Mouse (Mus musculus) forebrain, embryonic 16.5 days (tissue): ENCODE measurements around the gene Vma21. TPM values are rescaled to one million over a fixed set of nuclear protein-coding genes. Genes with fewer than 3 reads are reported as not detected.

ENCODE experiments used
- ATAC-seq: fragments of 200-750 bp; cut with Nextera tagmentation; 2 replicates; pipeline ENCODE4 v1.8.0; 2017; ENCODE audit warnings: mild to moderate bottlenecking, moderate library complexity
- H3K27ac ChIP-seq: fragments of 300-500 bp; sonication (generic); 2 replicates; pipeline ENCODE4 v1.5.1; 2014; ENCODE audit warnings: low read length, control low read depth
- H3K27me3 ChIP-seq: fragments of 300-500 bp; sonication (generic); replicated peaks from 2 replicates; pipeline ENCODE4 v1.6.1; 2014; ENCODE audit warnings: low read length; ENCODE audit not compliant: control insufficient read depth, insufficient read depth
- H3K36me3 ChIP-seq: fragments of 300-500 bp; sonication (generic); 2 replicates; pipeline ENCODE4 v1.6.1; 2014; ENCODE audit not compliant: control insufficient read depth, insufficient read depth
- H3K4me1 ChIP-seq: fragments of 300-500 bp; sonication (generic); replicated peaks from 2 replicates; pipeline ENCODE4 v1.6.1; 2014; ENCODE audit warnings: low read length; ENCODE audit not compliant: control insufficient read depth, insufficient read depth
- H3K4me2 ChIP-seq: fragments of 300-500 bp; sonication (generic); 2 replicates; pipeline ENCODE4 v1.6.1; 2014; ENCODE audit warnings: mild to moderate bottlenecking, low read length, control low read depth
- H3K4me3 ChIP-seq: fragments of 300-500 bp; sonication (generic); replicated peaks from 2 replicates; pipeline ENCODE4 v1.5.1; 2014; ENCODE audit warnings: mild to moderate bottlenecking, low read length, control low read depth
- H3K9ac ChIP-seq: fragments of 300-500 bp; sonication (generic); replicated peaks from 2 replicates; pipeline ENCODE4 v1.6.1; 2014; ENCODE audit warnings: low read depth, low read length, control low read depth
- H3K9me3 ChIP-seq: fragments of 300-500 bp; sonication (generic); 2 replicates; pipeline ENCODE4 v1.6.1; 2016; ENCODE audit warnings: low read length; ENCODE audit not compliant: control insufficient read depth
- WGBS: fragments of 180-500 bp; shearing (Covaris S2); extraction: QIAGEN DNeasy Blood & Tissue Kit; methylation state at CpG from one replicate; pipeline ENCODE4 v1.1.7; 2014; 5-methylcytosine and 5-hydroxymethylcytosine counted together
- polyA plus RNA-seq: library from polyadenylated mRNA; unstranded; fragments of >200 nt; fragmentation: Nextera tagmentation; extraction: Ambion mirVana; gene quantifications from 2 replicates; pipeline ENCODE4 v1.2.1, GENCODE M21; 2015

Gene Vma21
- polyA plus RNA-seq: 51.2 and 54.8 TPM in 2 replicates

DNA sequence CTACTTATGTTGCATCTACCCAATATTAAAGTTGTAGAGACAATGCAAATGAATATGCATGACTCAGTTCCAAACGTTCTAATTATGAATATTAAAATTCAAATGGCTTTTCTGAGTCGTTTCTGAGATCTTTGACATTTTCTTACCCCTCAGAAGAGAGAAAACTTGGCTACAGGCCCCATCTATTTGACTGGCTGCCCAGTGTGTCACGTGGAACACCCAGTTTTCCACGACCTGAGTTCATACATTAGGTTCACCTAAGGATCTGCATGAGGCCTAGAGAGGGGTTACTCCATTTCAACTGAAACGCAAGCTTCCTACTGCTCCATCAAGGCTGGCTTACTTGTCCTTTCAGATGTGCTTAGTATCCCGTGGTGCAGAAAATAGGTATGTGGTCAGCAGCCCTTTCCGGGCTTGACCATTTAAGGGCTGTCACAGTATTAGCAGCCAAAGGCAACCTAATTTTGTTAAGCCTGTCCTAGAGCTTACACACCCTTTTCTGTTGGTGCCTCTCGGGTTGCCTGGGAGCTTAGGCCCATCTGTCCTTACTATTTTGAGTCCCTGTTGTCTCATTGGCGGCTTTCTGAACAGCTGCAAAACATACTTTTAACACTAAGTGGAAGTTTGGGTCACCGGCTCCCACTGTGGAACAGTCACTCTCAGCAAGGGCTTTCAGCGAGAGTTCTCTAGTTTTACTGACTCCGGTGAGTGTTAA, at the start of gene Vma21:
Gene Vma21 (plus strand): TSS at position 294 of the 715 bp plus-strand sequence.
- Histone ChIP-seq H3K9me3 (no peaks in the 10 kb centered on the region), H3K9ac (peak within 1 kb of the TSS; percentile 70), H3K4me2 (peak within 1 kb of the TSS; percentile 58), H3K4me1 (peaks cover 4% of the 10 kb centered on the region; the same call in 1 of the 2 replicates), H3K27ac (peak within 1 kb of the TSS; percentile 80), H3K36me3 (no peaks in the 10 kb centered on the region), H3K4me3 (peak within 1 kb of the TSS; percentile 67), H3K27me3 (no peaks in the 10 kb centered on the region)
- ATAC-seq: no peak
- 28% methylated on average over 12 of the region's 12 CpGs for WGBS

- Histone ChIP-seq H3K4me3 (no peak overlapping the region), H3K27ac (no peak overlapping the region), H3K27me3 (no peaks in the 10 kb centered on the region), H3K4me2 (no peak overlapping the region), H3K9me3 (no peaks in the 10 kb centered on the region), H3K36me3 (no peaks in the 10 kb centered on the region), H3K9ac (no peak overlapping the region), H3K4me1 (no peaks in the 10 kb centered on the region)
- 56% methylated on average over 1 of the region's 1 CpGs for WGBS
- no peak for ATAC-seq
Observed at GRCm38 (mm10) chrX:71767909-71768308, 47.8 kb upstream of the Vma21 start.

GRCm38 (mm10) chrX:71791106-71791505, 24.6 kb upstream of the Vma21 start:
- Histone ChIP-seq H3K9me3 (no peaks in the 10 kb centered on the region), H3K27ac (no peak overlapping the region), H3K36me3 (no peaks in the 10 kb centered on the region), H3K27me3 (no peaks in the 10 kb centered on the region), H3K4me1 (no peaks in the 10 kb centered on the region), H3K9ac (no peak overlapping the region), H3K4me3 (no peak overlapping the region), H3K4me2 (no peak overlapping the region)
- no peak for ATAC-seq
- 9% methylated on average over 4 of the region's 4 CpGs for WGBS

- no peak overlapping the region for H3K27ac ChIP-seq
- H3K36me3 ChIP-seq: no peaks in the 10 kb centered on the region
- H3K4me3 ChIP-seq: no peak overlapping the region
- H3K27me3 ChIP-seq: no peaks in the 10 kb centered on the region
- peak; percentile 91 for ATAC-seq
- H3K4me2 ChIP-seq: no peak overlapping the region
- no peak overlapping the region for H3K9ac ChIP-seq
- WGBS: 20% methylated on average over 7 of the region's 7 CpGs
- H3K4me1 ChIP-seq: no peaks in the 10 kb centered on the region
- no peaks in the 10 kb centered on the region for H3K9me3 ChIP-seq
Observed at GRCm38 (mm10) chrX:71797766-71798165, 18.0 kb upstream of the Vma21 start.

- H3K36me3 ChIP-seq: no peaks in the 10 kb centered on the region
- H3K27me3 ChIP-seq: no peaks in the 10 kb centered on the region
- WGBS: 67% methylated on average over 5 of the region's 5 CpGs
- no peak overlapping the region for H3K27ac ChIP-seq
- no peak for ATAC-seq
- no peak overlapping the region for H3K4me2 ChIP-seq
- H3K4me1 ChIP-seq: no peaks in the 10 kb centered on the region
- H3K9ac ChIP-seq: no peak overlapping the region
- no peak overlapping the region for H3K4me3 ChIP-seq
- H3K9me3 ChIP-seq: no peaks in the 10 kb centered on the region
Observed at GRCm38 (mm10) chrX:71798883-71799282, 16.8 kb upstream of the Vma21 start.

DNA sequence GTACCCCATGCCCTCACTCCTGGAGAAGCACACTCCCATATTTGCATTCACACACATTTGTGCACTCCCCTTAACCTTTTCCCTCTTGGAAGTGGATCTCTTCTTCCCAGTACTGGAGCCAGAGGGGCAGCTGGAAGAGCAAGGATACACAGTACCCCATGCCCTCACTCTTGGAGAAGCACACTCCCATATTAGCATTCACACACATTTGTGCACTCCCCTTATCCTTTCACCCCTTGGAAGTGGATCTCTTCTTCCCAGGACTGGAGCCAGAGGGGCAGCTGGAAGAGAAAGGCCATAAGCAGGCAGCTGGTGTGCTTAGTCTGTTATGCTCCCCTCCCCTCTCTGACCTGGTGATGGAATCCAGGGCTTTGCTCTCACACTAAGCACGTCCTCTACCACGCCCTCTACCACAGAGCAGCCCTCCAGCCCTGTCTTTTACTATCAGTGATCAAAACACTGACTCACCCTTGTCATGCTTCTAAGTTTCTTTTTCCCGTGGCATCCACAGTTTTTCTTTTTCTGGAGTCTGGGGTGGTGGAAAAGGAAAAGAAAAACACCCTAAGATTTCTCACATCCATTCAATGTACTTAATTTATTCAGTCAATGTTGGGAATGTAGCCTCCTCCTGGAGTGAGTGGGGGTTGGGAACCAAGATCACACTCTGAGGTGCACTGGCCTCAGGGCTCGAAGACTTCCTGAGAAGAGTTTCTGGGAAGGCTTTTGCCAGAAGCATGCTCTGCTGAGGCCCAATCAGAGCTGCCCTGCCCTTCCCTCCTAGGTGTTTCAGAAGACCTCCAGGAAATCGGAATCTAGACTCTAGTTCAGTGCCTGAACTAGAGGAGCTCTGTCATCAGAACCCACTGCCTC, 3.5 kb upstream of the Vma21 start:
- Histone ChIP-seq H3K27ac (no peak overlapping the region), H3K27me3 (no peaks in the 10 kb centered on the region), H3K4me2 (no peak overlapping the region), H3K36me3 (no peaks in the 10 kb centered on the region), H3K9ac (no peak overlapping the region), H3K9me3 (no peaks in the 10 kb centered on the region), H3K4me3 (no peak overlapping the region), H3K4me1 (peaks cover 4% of the 10 kb centered on the region; the same call in 1 of the 2 replicates)
- no peak for ATAC-seq
- 52% methylated on average over 5 of the region's 5 CpGs for WGBS

DNA sequence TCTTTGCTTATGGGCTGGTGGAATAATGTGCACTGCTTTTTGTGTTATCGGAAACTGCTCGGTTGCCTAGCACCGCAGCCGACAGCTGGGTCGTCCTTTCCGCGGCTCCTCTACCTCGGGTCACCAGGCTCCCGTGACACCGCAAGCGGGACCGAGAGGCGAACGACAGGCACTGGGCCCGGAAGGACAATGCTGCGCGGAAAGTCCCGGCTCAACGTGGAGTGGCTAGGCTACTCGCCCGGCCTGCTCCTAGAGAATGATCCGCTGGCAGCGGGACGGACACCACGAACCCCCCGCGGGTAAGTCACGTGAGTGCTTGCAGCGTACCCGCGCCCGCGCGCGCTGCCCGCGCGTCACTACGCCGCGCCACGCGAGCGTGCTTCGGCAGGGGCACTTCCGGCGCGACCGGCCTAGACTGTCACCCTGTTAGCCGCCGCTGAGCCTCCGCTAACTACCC, 705 bp downstream of the Vma21 start:
- peak; percentile 99 for ATAC-seq
- Histone ChIP-seq H3K4me3 (peak overlapping the region; percentile 67), H3K36me3 (no peaks in the 10 kb centered on the region), H3K27ac (peak overlapping the region; percentile 80), H3K9me3 (no peaks in the 10 kb centered on the region), H3K4me2 (peak overlapping the region; percentile 58), H3K27me3 (no peaks in the 10 kb centered on the region), H3K4me1 (peaks cover 4% of the 10 kb centered on the region; the same call in 1 of the 2 replicates), H3K9ac (peak overlapping the region; percentile 70)
- 17% methylated on average over 35 of the region's 52 CpGs for WGBS

- H3K4me2 ChIP-seq: peak overlapping the region; percentile 58
- no peaks in the 10 kb centered on the region for H3K36me3 ChIP-seq
- peaks cover 4% of the 10 kb centered on the region; the same call in 1 of the 2 replicates for H3K4me1 ChIP-seq
- 14% methylated on average over 14 of the region's 14 CpGs for WGBS
- H3K9ac ChIP-seq: peak overlapping the region; percentile 70
- peak overlapping the region; percentile 65; the same call in 1 of the 2 replicates for H3K27ac ChIP-seq
- peak overlapping the region; percentile 67 for H3K4me3 ChIP-seq
- no peaks in the 10 kb centered on the region for H3K9me3 ChIP-seq
- H3K27me3 ChIP-seq: no peaks in the 10 kb centered on the region
- no peak; the same call in none of the 2 replicates for ATAC-seq
Observed at GRCm38 (mm10) chrX:71816931-71817361, 1.2 kb downstream of the Vma21 start.

GRCm38 (mm10) chrX:71838911-71839310, 23.2 kb downstream of the Vma21 start:
- Histone ChIP-seq H3K27ac (no peak overlapping the region), H3K4me3 (no peak overlapping the region), H3K4me2 (no peak overlapping the region), H3K36me3 (no peaks in the 10 kb centered on the region), H3K9ac (no peak overlapping the region), H3K4me1 (no peaks in the 10 kb centered on the region), H3K9me3 (no peaks in the 10 kb centered on the region), H3K27me3 (no peaks in the 10 kb centered on the region)
- 0 out of 2 replicates have a peak, but pooled peaks have one; percentile 43 for ATAC-seq
- 23% methylated on average over 4 of the region's 4 CpGs for WGBS
